Mouse (Mus musculus): ENCODE measurements at regions not wholly inside any gene's neighbourhood (a gene's known extent, or its start where the extent isn't known, plus 50 kb on each side); places are given as distances from the start of the nearest gene placed in this dataset.

- DNase-seq (ENCODE audit: extremely low read depth), result no peak
- H3K79me2 ChIP-seq (replicated peaks; ENCODE audit: control insufficient read depth, extremely low read depth, insufficient read depth, poor library complexity, severe bottlenecking), result no peaks in the 10 kb centered on the region
- peaks cover 82% of the 10 kb centered on the region for H3K27me3 ChIP-seq (replicated peaks)
- no peaks in the 10 kb centered on the region for H3K36me3 ChIP-seq (replicated peaks in 1 of 2; ENCODE audit: control insufficient read depth in 1 of 2, insufficient read depth in 1 of 2, low read length in 1 of 2)
- in situ Hi-C loops (cut with MboI; ENCODE audit: low pct_ligation_motif_present, low pct_unique_long_range_greater_than_20kb, low sequenced_read_pairs), result no loop called here
- no peak overlapping the region for H3K4me2 ChIP-seq (ENCODE audit: insufficient read depth, low read depth, poor library complexity, severe bottlenecking)
- no peak overlapping the region for H3K9ac ChIP-seq (ENCODE audit: insufficient read depth, low read depth)
- dilution Hi-C loops (cut with MboI; ENCODE audit: extremely low pct_ligation_motif_present, extremely low pct_unique_long_range_greater_than_20kb, low sequenced_read_pairs), result no loop called here
- TF ChIP-seq TBP (conservative IDR thresholded peaks at IDR 0.05; ENCODE audit: low read depth, low read length) (no peak), MXI1 (IDR thresholded peaks at IDR 0.05; ENCODE audit: low read depth, low read length) (no peak), E2F4 (IDR thresholded peaks at IDR 0.05; ENCODE audit: insufficient replicate concordance, low read depth, low read length) (no peak), ETS1 (conservative IDR thresholded peaks at IDR 0.05; ENCODE audit: low read depth, low read length) (no peak), MAFK (IDR thresholded peaks at IDR 0.05; ENCODE audit: insufficient replicate concordance, low read length) (no peak), GABPA (IDR thresholded peaks at IDR 0.05; ENCODE audit: insufficient replicate concordance, low read depth, low read length) (no peak), ZNF384 (IDR thresholded peaks at IDR 0.05; ENCODE audit: low read depth, low read length) (no peak), SMC3 (IDR thresholded peaks at IDR 0.05; ENCODE audit: low read depth, low read length) (no peak)
- no peak overlapping the region for H3K4me3 ChIP-seq (replicated peaks in 1 of 3; ENCODE audit: low read depth in 2 of 3, low read length in 2 of 3, poor library complexity in 1 of 3)
- no peaks in the 10 kb centered on the region for H3K4me1 ChIP-seq (ENCODE audit: control insufficient read depth in 1 of 2, insufficient read depth in 2 of 2)
- H3K27ac ChIP-seq (ENCODE audit: insufficient read depth, low read depth), result no peak overlapping the region
- peaks cover 7% of the 10 kb centered on the region for H3K9me3 ChIP-seq (replicated peaks; ENCODE audit: low read length)
Measured at GRCm38 (mm10) chr17:45836731-45837130, 103.1 kb upstream of the 1600014C23Rik start.

- in situ Hi-C loops (cut with MboI; ENCODE audit: low pct_ligation_motif_present, low pct_unique_long_range_greater_than_20kb, low sequenced_read_pairs), result no loop called here
- peaks cover 12% of the 10 kb centered on the region for H3K9me3 ChIP-seq (replicated peaks; ENCODE audit: low read length)
Measured at GRCm38 (mm10) chr17:45836253-45836652, 102.6 kb upstream of the 1600014C23Rik start.

GRCm38 (mm10) chr17:45834518-45835071, 101.0 kb upstream of the 1600014C23Rik start:
- dilution Hi-C loops (cut with MboI; ENCODE audit: extremely low pct_ligation_motif_present, extremely low pct_unique_long_range_greater_than_20kb, low sequenced_read_pairs) (no loop called here), in situ Hi-C loops (cut with MboI; ENCODE audit: low pct_ligation_motif_present, low pct_unique_long_range_greater_than_20kb, low sequenced_read_pairs) (no loop called here)
- Histone ChIP-seq H3K36me3 (replicated peaks in 1 of 2; ENCODE audit: control insufficient read depth in 1 of 2, insufficient read depth in 1 of 2, low read length in 1 of 2) (no peaks in the 10 kb centered on the region), H3K4me1 (ENCODE audit: control insufficient read depth in 1 of 2, insufficient read depth in 2 of 2) (no peaks in the 10 kb centered on the region), H3K79me2 (replicated peaks; ENCODE audit: control insufficient read depth, extremely low read depth, insufficient read depth, poor library complexity, severe bottlenecking) (no peaks in the 10 kb centered on the region), H3K27ac (ENCODE audit: insufficient read depth, low read depth) (no peak overlapping the region), H3K4me2 (ENCODE audit: insufficient read depth, low read depth, poor library complexity, severe bottlenecking) (no peak overlapping the region), H3K27me3 (replicated peaks) (peaks cover 74% of the 10 kb centered on the region), H3K9ac (ENCODE audit: insufficient read depth, low read depth) (no peak overlapping the region), H3K9me3 (replicated peaks; ENCODE audit: low read length) (peaks cover 29% of the 10 kb centered on the region), H3K4me3 (replicated peaks in 1 of 3; ENCODE audit: low read depth in 2 of 3, low read length in 2 of 3, poor library complexity in 1 of 3) (no peak overlapping the region)
- no peak for DNase-seq (ENCODE audit: extremely low read depth)
- TF ChIP-seq USF1 (IDR thresholded peaks at IDR 0.05; ENCODE audit: low read depth, low read length) (no peak), ZMIZ1 (IDR thresholded peaks at IDR 0.05; ENCODE audit: low read depth, low read length) (no peak), ETS1 (conservative IDR thresholded peaks at IDR 0.05; ENCODE audit: low read depth, low read length) (no peak), UBTF (IDR thresholded peaks at IDR 0.05; ENCODE audit: low read depth, low read length) (no peak), RAD21 (IDR thresholded peaks at IDR 0.05; ENCODE audit: low read depth, low read length) (no peak)

More at GRCm38 (mm10) chr17:45836253-45836652, 102.6 kb upstream of the 1600014C23Rik start:
- DNase-seq (ENCODE audit: extremely low read depth), result no peak
- TF ChIP-seq ZNF384 (IDR thresholded peaks at IDR 0.05; ENCODE audit: low read depth, low read length), result no peak
- H3K79me2 ChIP-seq (replicated peaks; ENCODE audit: control insufficient read depth, extremely low read depth, insufficient read depth, poor library complexity, severe bottlenecking), result no peaks in the 10 kb centered on the region
- H3K4me1 ChIP-seq (ENCODE audit: control insufficient read depth in 1 of 2, insufficient read depth in 2 of 2), result no peaks in the 10 kb centered on the region
- dilution Hi-C loops (cut with MboI; ENCODE audit: extremely low pct_ligation_motif_present, extremely low pct_unique_long_range_greater_than_20kb, low sequenced_read_pairs), result no loop called here
- H3K9ac ChIP-seq (ENCODE audit: insufficient read depth, low read depth), result no peak overlapping the region
- H3K36me3 ChIP-seq (replicated peaks in 1 of 2; ENCODE audit: control insufficient read depth in 1 of 2, insufficient read depth in 1 of 2, low read length in 1 of 2), result no peaks in the 10 kb centered on the region
- no peak overlapping the region for H3K4me3 ChIP-seq (replicated peaks in 1 of 3; ENCODE audit: low read depth in 2 of 3, low read length in 2 of 3, poor library complexity in 1 of 3)
- H3K27ac ChIP-seq (ENCODE audit: insufficient read depth, low read depth), result no peak overlapping the region
- H3K27me3 ChIP-seq (replicated peaks), result peaks cover 84% of the 10 kb centered on the region
- H3K4me2 ChIP-seq (ENCODE audit: insufficient read depth, low read depth, poor library complexity, severe bottlenecking), result no peak overlapping the region

Measured in CH12.LX (cell line).